Comparison of ENCODE assay signal across 16 mouse cellular contexts in the genomic region with DNA sequence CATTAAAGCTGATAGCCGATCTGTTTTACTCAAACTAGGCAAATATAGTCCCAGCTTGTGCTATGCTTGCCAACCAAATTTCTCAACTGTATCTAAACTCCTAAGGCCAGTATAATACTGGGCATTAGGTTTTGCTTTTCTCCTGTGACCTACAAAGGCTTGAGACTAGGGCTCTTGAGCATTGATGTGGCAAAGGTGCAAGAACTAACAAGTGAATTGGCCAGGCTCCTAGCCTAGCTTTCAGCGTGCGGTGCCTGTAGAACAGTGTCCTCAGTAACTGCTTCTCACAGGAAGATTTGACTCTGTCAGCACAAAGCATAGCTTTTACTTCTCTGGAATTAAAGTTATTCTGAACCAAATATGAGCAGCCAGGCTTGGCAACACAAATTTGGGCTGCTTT. TPM values are rescaled to one million over a fixed set of nuclear protein-coding genes. Genes with fewer than 3 reads are reported as not detected.
DNase-seq lines count a peak whose midpoint lies in the region.
"Had no signal": no experiment of that assay in that cellular context is flagged by ENCODE, and none has a peak within 500 bp of the region (broad histone marks: within the 10 kb centered on the region; RNA-seq: fewer than 3 reads in every experiment).

No protein-coding gene starts in this region.

- H3K4me1 ChIP-seq in heart, embryonic 10.5 days, result no peaks in the 10 kb centered on the region
- H3K4me1 ChIP-seq: hindbrain, embryonic 12.5 days; hindbrain, embryonic 15.5 days had no signal

- no peak overlapping the region for H3K27ac ChIP-seq in heart, embryonic 10.5 days
- H3K27ac ChIP-seq: gastrocnemius, adult 2 months; heart, adult 2 months; hindbrain, embryonic 12.5 days; hindbrain, embryonic 15.5 days had no signal

- H3K27me3 ChIP-seq in heart, embryonic 10.5 days (ENCODE audit: insufficient read depth, poor library complexity, severe bottlenecking), result no peaks in the 10 kb centered on the region
- H3K27me3 ChIP-seq: hindbrain, embryonic 12.5 days; hindbrain, embryonic 15.5 days had no signal

- H3K9me3 ChIP-seq in heart, embryonic 10.5 days, result no peaks in the 10 kb centered on the region
- H3K9me3 ChIP-seq: hindbrain, embryonic 12.5 days; hindbrain, embryonic 15.5 days had no signal

- WGBS in heart, embryonic 10.5 days, result 94% methylated on average over 3 of the region's 3 CpGs

- peak; percentile 84 for DNase-seq in heart, adult 11 months
- DNase-seq in heart, embryonic 10.5 days (ENCODE audit: low spot score), result no peak
- DNase-seq in lung, postnatal 36 days, result peak; percentile 12
- no peak for DNase-seq in lung, postnatal 10 days
- DNase-seq in adipocyte (ENCODE audit: low spot score), result peak; percentile 60
- peak; percentile 45 for DNase-seq in fat pad, adult 2 months (ENCODE audit: extremely low read depth, low read depth, low spot score)
- DNase-seq: adrenal gland, postnatal 25 days; cerebellum, adult 18-20 months; cerebellum, adult 9-10 months; cerebellum, postnatal 14 days; forebrain, postnatal 0 days; gastrocnemius, adult 2 months; gastrocnemius, postnatal 14 days; heart, adult 2 months had no signal

- peaks cover 75% of the 10 kb centered on the region for H3K36me3 ChIP-seq in heart, embryonic 10.5 days

- no peak overlapping the region for H3K4me3 ChIP-seq in heart, embryonic 10.5 days
- H3K4me3 ChIP-seq: gastrocnemius, adult 2 months; heart, adult 2 months; hindbrain, embryonic 12.5 days; hindbrain, embryonic 15.5 days had no signal

RNA-seq across cellular contexts. Expression of a gene that starts 13.2 kb away (rescaled TPM):
- 29.7 and 41.7 TPM in 2 replicates for polyA plus RNA-seq in heart, embryonic 10.5 days (2016; fragmentation: Nextera tagmentation; extraction: Ambion mirVana)

RNA-seq across cellular contexts. Expression of a gene that starts 41.6 kb away (rescaled TPM):
- 20.3 and 21.6 TPM in 2 replicates for polyA plus RNA-seq in heart, embryonic 10.5 days (2016; fragmentation: Nextera tagmentation; extraction: Ambion mirVana)

Comparison
In these comparisons a context has a peak if more than half of its experiments do, and no peak if none do; other contexts are left out.
1. DNase-seq: peak in heart, adult 11 months (single experiment), lung, postnatal 36 days (single experiment), adipocyte (single experiment) and fat pad, adult 2 months (single experiment); none in heart, embryonic 10.5 days (single experiment) and lung, postnatal 10 days (single experiment).